Mouse (Mus musculus) olfactory bulb, adult 2 months (tissue): ENCODE measurements at regions not wholly inside any gene's neighbourhood (a gene's known extent, or its start where the extent isn't known, plus 50 kb on each side); places are given as distances from the start of the nearest gene placed in this dataset.

Source experiments
- H3K27ac ChIP-seq: fragments of 200-500 bp; 2 replicates; pipeline ENCODE4 v1.5.1; 2012; ENCODE audit warnings: low read depth, low read length; ENCODE audit not compliant: insufficient read depth
- H3K4me1 ChIP-seq: fragments of 200-500 bp; 2 replicates; pipeline ENCODE4 v1.6.1; 2012; ENCODE audit warnings: low read length; ENCODE audit not compliant: control insufficient read depth, insufficient read depth
- H3K4me3 ChIP-seq: fragments of 200-500 bp; 2 replicates; pipeline ENCODE4 v1.5.1; 2012; ENCODE audit warnings: mild to moderate bottlenecking, low read depth, low read length, moderate library complexity; ENCODE audit not compliant: insufficient read depth
- CTCF ChIP-seq: fragments of 200-500 bp; IDR thresholded peaks from 2 replicates; pipeline ENCODE4 v1.5.1; 2012; ENCODE audit warnings: low read depth, mild to moderate bottlenecking, low read length, moderate library complexity; ENCODE audit not compliant: insufficient read depth
- POLR2A ChIP-seq: fragments of 200-500 bp; IDR thresholded peaks from 2 replicates; pipeline ENCODE4 v1.6.1; 2012; ENCODE audit warnings: mild to moderate bottlenecking, low read depth, low read length, moderate library complexity; ENCODE audit not compliant: insufficient read depth
- WGBS: fragments of 180-500 bp; shearing (Covaris S2); methylation state at CpG from one replicate; pipeline ENCODE4 v1.1.7; 2018; 5-methylcytosine and 5-hydroxymethylcytosine counted together

DNA sequence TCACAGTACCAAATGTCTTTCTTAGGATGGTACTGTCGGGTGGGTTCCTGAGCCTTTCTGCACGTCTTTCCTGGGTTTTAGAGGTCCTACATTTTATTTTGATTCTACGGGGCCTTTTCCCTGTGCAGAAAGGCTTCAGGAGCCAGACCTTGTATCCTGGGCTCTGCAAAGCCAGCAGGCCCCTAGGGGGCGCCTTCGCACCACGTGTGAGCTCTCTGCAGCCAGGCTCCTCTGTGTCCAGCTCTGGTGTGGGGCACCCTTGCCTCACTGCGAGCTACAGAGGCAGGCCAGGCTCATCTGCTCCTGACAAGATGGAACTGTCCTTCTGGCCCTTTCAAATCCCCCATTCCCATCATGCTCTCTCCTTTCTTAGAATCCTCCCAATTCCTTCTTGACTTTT is 53.3 kb upstream of the Usp3 start:
- no peak overlapping the region for H3K27ac ChIP-seq
- H3K4me3 ChIP-seq: no peak overlapping the region
- WGBS: 13% methylated on average over 7 of the region's 7 CpGs
- H3K4me1 ChIP-seq: peaks cover 6% of the 10 kb centered on the region; the same call in 1 of the 2 replicates
- no peak for TF ChIP-seq POLR2A
- TF ChIP-seq CTCF: peak; percentile 96

DNA sequence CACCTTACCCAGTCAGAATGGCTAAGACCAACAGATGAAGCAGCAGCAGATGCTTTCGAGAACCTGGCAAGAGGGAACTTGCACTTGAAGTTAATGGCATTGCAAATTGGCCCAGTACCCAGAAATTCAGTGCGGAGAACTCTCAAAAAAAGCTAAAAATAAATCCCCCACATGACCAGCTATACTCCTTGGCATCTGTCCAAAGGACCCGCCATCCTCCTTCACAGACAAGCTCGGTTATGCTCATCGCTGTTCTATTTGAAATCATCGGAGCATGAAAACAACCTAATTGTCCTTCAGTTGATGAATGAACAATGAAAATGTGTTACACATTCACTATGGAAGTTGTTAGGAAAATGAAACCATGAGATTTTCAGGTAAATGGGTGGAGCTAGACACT is 58.4 kb upstream of the Usp3 start:
- no peak for TF ChIP-seq POLR2A
- no peak for TF ChIP-seq CTCF
- Histone ChIP-seq H3K4me3 (no peak overlapping the region), H3K27ac (no peak overlapping the region), H3K4me1 (peaks cover 6% of the 10 kb centered on the region; the same call in 1 of the 2 replicates)
- 35% methylated on average over 6 of the region's 6 CpGs for WGBS

DNA sequence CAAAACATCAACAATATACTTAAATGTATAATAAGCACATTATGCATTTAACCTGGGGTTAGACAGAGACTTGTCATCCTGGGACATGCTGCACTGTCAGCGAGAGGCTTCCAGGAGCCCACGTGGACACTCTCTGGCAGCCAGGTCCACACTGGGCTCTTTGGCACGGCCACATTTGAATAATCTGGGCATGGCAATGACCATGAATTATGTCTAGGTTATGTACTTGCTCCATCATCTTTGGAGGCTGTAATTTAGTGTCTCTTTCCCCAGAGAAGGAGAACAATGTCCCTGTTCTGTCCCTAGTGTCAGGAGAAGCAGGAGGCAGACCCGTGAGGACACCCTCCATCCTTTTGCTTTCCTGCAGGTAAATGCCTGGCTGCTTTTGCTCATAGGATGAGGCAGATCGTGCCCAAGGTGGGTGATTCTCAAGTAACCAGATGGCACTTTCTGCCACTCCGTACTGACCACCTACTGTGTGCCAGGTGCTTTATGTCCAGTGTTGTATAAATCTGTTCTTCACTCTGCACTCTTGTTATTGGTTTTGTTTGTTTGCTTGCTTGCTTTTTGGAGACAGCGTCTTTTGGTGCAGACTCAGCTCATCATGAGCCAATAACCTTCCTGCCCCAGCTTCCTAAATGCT is 56.2 kb upstream of the Car12 start:
- H3K27ac ChIP-seq: no peak overlapping the region

DNA sequence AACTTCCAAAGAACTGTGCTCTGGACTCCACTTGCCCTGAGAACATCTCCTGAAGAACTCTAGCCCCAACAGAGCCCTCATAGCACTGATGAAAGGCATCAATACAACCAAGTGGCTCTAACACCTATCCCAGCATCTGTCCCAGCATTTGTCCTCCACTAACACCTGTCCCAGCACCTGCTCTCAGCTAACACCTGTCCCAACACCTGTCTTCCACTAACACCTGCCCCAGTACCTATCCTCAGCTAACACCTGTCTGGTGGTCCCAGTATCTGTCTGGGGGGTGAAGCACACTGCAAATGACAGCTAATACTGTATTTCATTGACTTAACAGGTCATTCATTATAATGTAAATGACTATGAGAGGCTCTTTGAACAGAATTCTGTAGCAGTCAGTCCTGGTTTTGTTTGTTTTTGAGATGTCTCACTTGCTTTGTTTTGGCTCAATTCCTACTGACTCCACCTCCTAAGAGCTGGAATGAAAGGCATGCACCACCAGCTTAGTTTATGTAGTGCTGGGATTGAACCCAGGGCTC is 54.7 kb upstream of the Car12 start:
- no peak overlapping the region for H3K4me3 ChIP-seq
- no peak overlapping the region for H3K27ac ChIP-seq
- TF ChIP-seq POLR2A: no peak
- peaks cover 7% of the 10 kb centered on the region for H3K4me1 ChIP-seq

More for the DNA sequence above, 56.2 kb upstream of the Car12 start:
- 90% methylated on average over 7 of the region's 7 CpGs for WGBS
- TF ChIP-seq POLR2A (no peak), CTCF (no peak)
- H3K4me3 ChIP-seq: no peak overlapping the region
- H3K4me1 ChIP-seq: peaks cover 7% of the 10 kb centered on the region

DNA sequence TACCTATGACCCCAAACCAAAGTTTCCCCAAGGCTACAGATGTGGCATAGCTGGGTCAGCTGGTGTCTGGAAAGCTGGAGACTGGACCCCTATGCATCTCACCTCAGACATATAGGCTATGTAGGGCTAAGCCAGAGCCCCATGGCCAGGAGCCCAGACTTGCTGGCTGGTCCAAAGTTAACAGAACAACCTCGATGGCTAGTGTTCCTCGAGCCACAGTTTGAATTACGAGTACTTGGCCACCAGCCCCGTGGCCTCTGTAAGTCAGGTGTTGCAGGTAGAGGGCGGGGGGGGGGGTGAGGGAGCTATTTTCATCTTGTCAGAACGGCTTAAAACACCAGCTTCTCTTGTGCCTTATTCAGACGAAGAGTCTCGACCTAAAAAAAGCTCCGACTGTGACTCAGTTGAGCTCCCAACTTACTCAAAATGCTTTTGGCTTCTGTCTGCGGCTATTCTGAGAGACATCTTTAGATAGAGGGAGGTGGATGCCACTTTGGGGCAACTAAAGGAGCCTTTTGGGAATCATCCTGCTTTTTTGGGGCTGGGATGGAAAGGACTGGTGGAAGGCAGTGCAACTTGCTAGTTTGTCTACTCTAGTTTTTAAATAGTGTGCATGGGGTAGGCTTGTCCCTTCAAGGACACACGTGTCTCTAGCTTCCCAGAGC is 53.6 kb upstream of the Car12 start:
- Histone ChIP-seq H3K27ac (peak overlapping the region; percentile 52; the same call in 1 of the 2 replicates), H3K4me1 (peaks cover 7% of the 10 kb centered on the region), H3K4me3 (no peak overlapping the region)
- 52% methylated on average over 11 of the region's 11 CpGs for WGBS
- TF ChIP-seq POLR2A (no peak), CTCF (no peak)

DNA sequence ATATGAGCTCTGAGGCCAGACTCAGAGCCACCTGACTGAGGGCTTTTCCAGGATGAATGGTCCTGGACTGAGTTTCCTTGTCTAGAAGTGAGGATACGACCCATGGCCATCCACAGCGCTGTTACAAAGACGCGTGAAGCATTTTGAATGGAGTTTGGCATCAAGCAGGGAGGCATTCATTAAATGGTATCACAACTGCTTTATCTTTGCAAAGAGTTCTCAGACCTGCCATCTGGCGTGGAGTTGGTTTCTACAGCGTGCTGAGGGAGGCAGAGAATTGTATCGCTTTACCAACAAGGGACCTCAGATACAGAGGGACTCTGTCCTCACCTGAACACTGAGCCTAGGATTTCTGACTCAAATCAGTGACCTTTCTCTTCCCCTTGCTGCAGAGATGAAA is 51.9 kb upstream of the Car12 start:
- TF ChIP-seq CTCF: no peak
- no peak for TF ChIP-seq POLR2A
- Histone ChIP-seq H3K4me1 (peaks cover 13% of the 10 kb centered on the region), H3K27ac (no peak overlapping the region), H3K4me3 (no peak overlapping the region)
- 50% methylated on average over 7 of the region's 7 CpGs for WGBS

DNA sequence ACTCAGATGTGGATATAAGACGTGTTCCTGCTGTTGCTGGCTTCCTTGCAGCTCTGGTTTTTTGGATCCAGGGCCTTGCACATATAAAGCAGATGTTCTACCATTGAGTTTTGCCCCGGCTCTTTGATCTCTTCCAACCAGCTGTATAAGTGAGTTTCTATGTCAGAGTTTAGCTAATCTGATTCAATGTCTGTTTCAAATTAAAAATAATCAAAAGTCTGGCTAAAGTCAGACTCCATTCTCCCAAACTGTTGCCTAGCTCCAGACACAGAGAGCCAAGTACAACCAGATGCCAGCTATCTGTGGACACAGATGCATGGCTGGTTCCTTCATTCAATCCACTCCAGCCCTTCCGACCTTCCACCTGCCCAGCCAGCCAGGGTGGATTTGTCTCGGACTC is 51.0 kb upstream of the Car12 start:
- WGBS: 84% methylated on average over 4 of the region's 4 CpGs
- TF ChIP-seq POLR2A (no peak), CTCF (no peak)
- H3K4me1 ChIP-seq: peaks cover 17% of the 10 kb centered on the region
- no peak overlapping the region for H3K27ac ChIP-seq
- H3K4me3 ChIP-seq: no peak overlapping the region
